Mouse (Mus musculus) c-Kit-positive CD71-negative TER-119-negative erythroid progenitor cells, embryonic 14.5 days (primary cell): ENCODE results near the gene Rnps1.
A peak's percentile ranks its signal among the peaks of the same experiment; 100 is the strongest.
"Not testable (repeated sequence)": the region's sequence is repeated elsewhere in the genome, so short reads cannot be mapped to it uniquely, and the experiment has no call there.

Experiments
- DNase-seq: peaks from one replicate; pipeline ENCODE4 v3.0.0-alpha.2; 2013; ENCODE audit warnings: low read depth

Gene Rnps1

GRCm38 (mm10) chr17:24414230-24414976 is at the start of gene Rnps1:
TSS of gene Rnps1 (plus strand) at chr17:24414565.
- peak; percentile 100 for DNase-seq

GRCm38 (mm10) chr17:24365863-24366262 is 48.5 kb upstream of the Rnps1 start:
- no peak for DNase-seq

- no peak for DNase-seq
Measured at GRCm38 (mm10) chr17:24375094-24375712, 39.2 kb upstream of the Rnps1 start.

- no peak for DNase-seq
Measured at GRCm38 (mm10) chr17:24375886-24376285, 38.5 kb upstream of the Rnps1 start.

GRCm38 (mm10) chr17:24378496-24378895 is 35.9 kb upstream of the Rnps1 start:
- no peak for DNase-seq

- no peak for DNase-seq
Measured at GRCm38 (mm10) chr17:24383789-24384188, 30.6 kb upstream of the Rnps1 start.

GRCm38 (mm10) chr17:24388711-24389110 is 25.7 kb upstream of the Rnps1 start:
- no peak for DNase-seq

- peak; percentile 17 for DNase-seq
Measured at GRCm38 (mm10) chr17:24389865-24390264, 24.5 kb upstream of the Rnps1 start.

- no peak for DNase-seq
Measured at GRCm38 (mm10) chr17:24391149-24391548, 23.2 kb upstream of the Rnps1 start.

- no peak for DNase-seq
Measured at GRCm38 (mm10) chr17:24393527-24393926, 20.8 kb upstream of the Rnps1 start.

GRCm38 (mm10) chr17:24394456-24394855 is 19.9 kb upstream of the Rnps1 start:
- DNase-seq = no peak

- no peak for DNase-seq
Measured at GRCm38 (mm10) chr17:24402371-24402770, 12.0 kb upstream of the Rnps1 start.

GRCm38 (mm10) chr17:24407116-24407803 is 7.1 kb upstream of the Rnps1 start:
- DNase-seq = no peak

GRCm38 (mm10) chr17:24413557-24414211 is 681 bp upstream of the Rnps1 start:
- no peak for DNase-seq

GRCm38 (mm10) chr17:24415011-24415410 is 646 bp downstream of the Rnps1 start:
- no peak for DNase-seq

GRCm38 (mm10) chr17:24416051-24416652 is 1.8 kb downstream of the Rnps1 start:
- no peak for DNase-seq

- no peak for DNase-seq
Measured at GRCm38 (mm10) chr17:24423114-24423513, 8.7 kb downstream of the Rnps1 start.

GRCm38 (mm10) chr17:24424489-24424888 is 10.1 kb downstream of the Rnps1 start:
- no peak for DNase-seq

- DNase-seq = not testable (repeated sequence)
Measured at GRCm38 (mm10) chr17:24425326-24425725, 11.0 kb downstream of the Rnps1 start.

GRCm38 (mm10) chr17:24425905-24426304 is 11.5 kb downstream of the Rnps1 start:
- no peak for DNase-seq

GRCm38 (mm10) chr17:24426471-24427169 is 12.3 kb downstream of the Rnps1 start, which contains the start of gene Eci1:
TSS of gene Eci1 (plus strand) at chr17:24426641.
- peak; percentile 87 for DNase-seq
